Mouse (Mus musculus): ENCODE measurements around the gene Atoh8. TPM values are rescaled to one million over a fixed set of nuclear protein-coding genes. Genes with fewer than 3 reads are reported as not detected.

Gene Atoh8
- polyA plus RNA-seq (2015; fragmentation: Illumina TruSeq; extraction: RNeasy Lipid Tissue Mini Kit (QIAGEN cat#74804); ENCODE audit: low read depth, low replicate concordance) = 1.9 TPM

DNA sequence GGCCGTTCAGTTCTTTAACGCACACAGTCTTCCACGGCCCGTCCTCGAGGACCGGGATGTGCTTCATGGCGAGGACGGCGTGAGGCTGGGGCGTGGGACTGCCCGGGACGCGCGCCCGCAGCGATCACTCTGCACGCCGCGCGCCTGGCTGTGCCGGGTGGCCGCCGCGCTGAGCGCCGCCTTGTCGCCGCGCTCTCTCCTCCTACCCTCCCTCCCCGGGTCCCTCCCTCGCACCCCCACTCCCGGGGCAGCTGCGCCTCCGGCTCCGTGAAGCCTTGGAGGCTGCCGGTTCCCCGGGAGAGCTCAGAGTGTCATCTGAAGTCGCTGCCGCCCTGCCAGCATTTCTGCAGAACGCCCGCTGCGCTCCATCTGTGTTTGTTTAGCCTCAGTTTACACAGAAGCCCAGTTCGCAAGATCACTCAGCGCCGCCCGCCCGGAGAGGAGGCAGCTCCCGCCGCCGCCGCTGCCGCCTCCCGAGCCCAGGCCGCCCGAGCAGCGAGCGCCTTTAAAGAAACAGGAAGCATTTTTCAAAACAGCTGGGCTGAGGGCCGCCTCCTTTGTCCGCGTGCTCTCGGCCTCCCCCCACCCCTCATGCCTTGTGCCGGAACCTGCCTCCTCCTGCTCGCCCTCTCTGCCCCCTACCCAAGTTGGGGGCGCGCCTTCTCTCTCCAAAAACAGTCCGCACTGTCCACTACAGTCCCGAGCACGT lies at the start of gene Atoh8:
Atoh8 (minus strand) TSS at position 480 of the 709 bp plus-strand sequence.

Other genes starting within 250 kb of the Atoh8 start
- 124 TPM for gene St3gal5, start 138.0 kb downstream of the Atoh8 start, polyA plus RNA-seq (2015; fragmentation: Illumina TruSeq; extraction: RNeasy Lipid Tissue Mini Kit (QIAGEN cat#74804); ENCODE audit: low read depth, low replicate concordance)
- not detected for gene Sftpb, start 69.0 kb upstream of the Atoh8 start, polyA plus RNA-seq (2015; fragmentation: Illumina TruSeq; extraction: RNeasy Lipid Tissue Mini Kit (QIAGEN cat#74804); ENCODE audit: low read depth, low replicate concordance)
- gene Usp39, start 109.6 kb upstream of the Atoh8 start, polyA plus RNA-seq (2015; fragmentation: Illumina TruSeq; extraction: RNeasy Lipid Tissue Mini Kit (QIAGEN cat#74804); ENCODE audit: low read depth, low replicate concordance) = 31.3 TPM
- gene 0610030E20Rik, start 111.7 kb upstream of the Atoh8 start, polyA plus RNA-seq (2015; fragmentation: Illumina TruSeq; extraction: RNeasy Lipid Tissue Mini Kit (QIAGEN cat#74804); ENCODE audit: low read depth, low replicate concordance) = 14.6 TPM
- 11.2 TPM for gene Tmem150a, start 119.9 kb upstream of the Atoh8 start, polyA plus RNA-seq (2015; fragmentation: Illumina TruSeq; extraction: RNeasy Lipid Tissue Mini Kit (QIAGEN cat#74804); ENCODE audit: low read depth, low replicate concordance)
- gene Rnf181, start 131.4 kb upstream of the Atoh8 start, polyA plus RNA-seq (2015; fragmentation: Illumina TruSeq; extraction: RNeasy Lipid Tissue Mini Kit (QIAGEN cat#74804); ENCODE audit: low read depth, low replicate concordance) = 108 TPM
- gene Vamp5, start 144.9 kb upstream of the Atoh8 start, polyA plus RNA-seq (2015; fragmentation: Illumina TruSeq; extraction: RNeasy Lipid Tissue Mini Kit (QIAGEN cat#74804); ENCODE audit: low read depth, low replicate concordance) = 11.3 TPM
- 30.4 TPM for gene Vamp8, start 155.1 kb upstream of the Atoh8 start, polyA plus RNA-seq (2015; fragmentation: Illumina TruSeq; extraction: RNeasy Lipid Tissue Mini Kit (QIAGEN cat#74804); ENCODE audit: low read depth, low replicate concordance)
- gene Ggcx, start 178.7 kb upstream of the Atoh8 start, polyA plus RNA-seq (2015; fragmentation: Illumina TruSeq; extraction: RNeasy Lipid Tissue Mini Kit (QIAGEN cat#74804); ENCODE audit: low read depth, low replicate concordance) = 14.7 TPM
- gene Mat2a, start 204.0 kb upstream of the Atoh8 start, polyA plus RNA-seq (2015; fragmentation: Illumina TruSeq; extraction: RNeasy Lipid Tissue Mini Kit (QIAGEN cat#74804); ENCODE audit: low read depth, low replicate concordance) = 187 TPM